Mouse (Mus musculus): ENCODE measurements around the gene Btbd9. TPM values are rescaled to one million over a fixed set of nuclear protein-coding genes. Genes with fewer than 3 reads are reported as not detected.

The Btbd9 gene
- total RNA-seq, 2 experiments from 2014 or later, result 10.1 to 10.7 TPM

DNA sequence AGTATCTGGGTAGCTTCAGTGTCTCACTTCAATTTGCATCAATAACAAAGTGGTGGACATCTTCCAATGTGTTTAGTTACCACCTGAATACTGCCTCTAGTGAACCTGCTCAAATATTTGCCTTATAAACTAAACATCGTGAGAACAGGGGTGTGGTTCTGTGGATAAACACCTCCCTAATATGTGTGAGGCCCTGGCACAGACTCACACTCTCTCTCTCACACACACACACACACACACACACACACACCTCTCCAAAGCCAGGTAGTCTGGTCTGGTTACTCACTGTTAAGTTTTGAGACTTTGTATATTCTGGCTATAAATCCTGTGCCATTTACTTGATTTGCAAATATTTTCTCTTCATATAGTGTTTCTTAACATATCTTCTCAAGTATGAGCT lies 154.0 kb downstream of the Btbd9 start:
- no peak for DNase-seq
- intact Hi-C loops (cut with DNase I), result no loop called here

DNA sequence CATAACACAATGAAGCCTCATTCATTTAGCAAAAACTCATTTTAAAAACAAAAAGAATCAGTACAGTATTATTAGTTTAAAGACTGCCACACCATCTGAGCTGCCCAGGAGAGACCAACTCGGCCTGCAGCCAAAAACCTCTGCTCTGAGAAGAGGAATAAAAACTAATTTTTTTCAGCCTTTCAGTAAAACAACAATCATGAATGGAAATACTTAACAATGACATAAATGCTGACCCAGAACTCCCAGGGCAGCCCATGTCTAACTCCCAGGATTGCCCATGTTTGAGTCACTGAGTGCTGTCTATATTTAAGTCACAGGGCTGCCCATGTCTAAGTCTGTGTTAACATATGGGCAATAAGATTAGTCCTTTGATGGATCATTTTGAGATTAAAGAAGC lies 155.0 kb downstream of the Btbd9 start:
- DNase-seq, result no peak
- intact Hi-C loops (cut with DNase I), result no loop called here

DNA sequence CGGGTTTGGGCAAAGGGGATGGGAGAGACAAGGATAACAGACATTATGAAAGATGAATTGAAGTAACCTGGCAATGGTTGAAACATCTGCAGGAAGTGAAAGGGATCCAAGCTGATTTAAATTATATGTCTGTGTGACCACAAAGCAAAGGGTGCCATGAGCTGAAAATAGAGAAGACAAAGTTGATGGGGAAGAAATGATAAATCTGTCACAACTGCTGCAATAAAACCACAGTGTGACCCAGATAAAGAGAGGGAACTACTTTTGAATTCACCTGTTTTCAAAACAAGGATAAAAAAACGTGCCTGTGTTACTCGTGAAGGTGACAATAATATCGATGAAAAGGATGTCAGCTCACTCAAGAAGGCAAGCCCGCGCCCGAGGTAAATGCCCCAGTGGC lies 156.8 kb downstream of the Btbd9 start:
- no peak for DNase-seq
- intact Hi-C loops (cut with DNase I), result no loop called here

DNA sequence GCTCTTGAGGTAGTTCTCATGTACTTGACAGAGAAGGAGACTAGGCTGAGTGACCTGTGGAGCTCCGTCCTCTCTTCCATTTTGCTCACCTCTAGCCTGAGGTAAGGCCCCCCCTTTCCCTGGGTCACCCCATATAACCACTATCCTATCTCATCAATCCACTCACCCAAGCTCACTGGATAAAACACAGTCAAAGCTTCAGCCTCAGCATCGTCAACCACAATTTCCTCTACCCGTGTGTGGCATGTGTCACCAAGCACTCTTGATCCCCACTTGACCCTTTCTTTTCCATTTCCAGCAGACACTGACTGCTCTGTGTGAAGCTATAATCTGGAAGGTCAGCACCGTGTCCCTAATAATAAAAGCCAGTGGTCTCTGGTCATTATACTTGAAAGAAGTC lies 157.8 kb downstream of the Btbd9 start:
- no peak for DNase-seq
- intact Hi-C loops (cut with DNase I), result no loop called here

GRCm38 (mm10) chr17:30417106-30417505 lies 159.2 kb downstream of the Btbd9 start:
- intact Hi-C loops (cut with DNase I), result no loop called here

DNA sequence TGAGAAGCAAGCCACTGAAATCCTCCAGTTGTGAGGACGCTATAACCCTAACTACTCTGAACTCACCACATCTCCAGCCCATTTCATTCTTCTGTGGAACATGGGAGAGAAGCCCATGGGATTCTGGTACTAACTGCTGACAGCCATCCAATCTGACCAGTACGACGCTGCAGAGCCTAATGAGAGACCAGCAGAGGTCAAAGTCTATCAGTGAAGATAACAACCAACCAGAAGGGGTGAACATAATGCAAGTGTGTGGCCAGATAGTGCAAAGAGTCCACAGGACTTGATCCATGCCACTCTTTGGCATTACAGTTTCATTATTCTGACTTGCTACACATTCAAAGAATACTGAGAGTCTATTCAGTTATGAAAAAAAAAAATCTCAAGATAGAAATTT lies 160.6 kb downstream of the Btbd9 start:
- intact Hi-C loops (cut with DNase I), result no loop called here

More at GRCm38 (mm10) chr17:30417106-30417505, 159.2 kb downstream of the Btbd9 start:
- no peak for DNase-seq

DNA sequence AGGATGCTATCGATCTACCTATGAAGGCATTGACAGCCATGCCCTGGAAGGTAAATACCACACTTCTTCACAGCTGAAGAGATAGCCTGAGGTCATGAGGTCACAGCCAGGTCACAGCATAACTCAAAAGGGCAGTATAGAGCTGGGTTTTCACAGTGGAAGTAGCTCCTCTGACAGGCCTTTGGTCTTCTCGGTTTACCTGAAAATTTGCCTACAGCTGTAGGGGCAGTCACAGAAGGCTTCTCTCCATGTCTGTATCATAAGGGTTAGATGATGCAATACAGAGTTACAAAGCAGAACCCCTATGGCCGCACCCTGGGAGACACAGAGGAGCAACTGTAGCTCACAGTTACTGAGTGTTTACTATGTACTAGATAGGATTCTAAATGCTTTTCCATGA lies 163.3 kb downstream of the Btbd9 start:
- no peak for DNase-seq
- intact Hi-C loops (cut with DNase I), result no loop called here

More for the DNA sequence above, 160.6 kb downstream of the Btbd9 start:
- no peak for DNase-seq

DNA sequence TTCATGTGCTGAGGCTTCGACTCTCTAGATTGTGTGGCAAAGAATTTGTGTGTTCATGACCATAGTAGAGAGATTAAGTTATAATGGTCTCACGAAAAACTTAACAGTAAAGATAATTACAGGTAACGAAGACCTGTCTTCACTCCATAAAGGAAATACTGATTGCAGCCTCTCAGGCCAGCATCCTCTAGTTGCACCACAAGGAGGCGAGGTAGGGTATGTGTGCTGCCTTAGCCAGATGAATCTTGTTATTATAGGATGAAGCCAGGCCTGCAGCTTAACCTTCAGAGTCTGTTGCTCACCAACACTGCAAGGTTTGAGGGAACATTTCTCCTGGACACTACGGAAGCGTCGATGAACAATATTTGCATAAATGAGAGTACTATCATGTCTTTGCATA lies 170.3 kb downstream of the Btbd9 start:
- intact Hi-C loops (cut with DNase I), result no loop called here

DNA sequence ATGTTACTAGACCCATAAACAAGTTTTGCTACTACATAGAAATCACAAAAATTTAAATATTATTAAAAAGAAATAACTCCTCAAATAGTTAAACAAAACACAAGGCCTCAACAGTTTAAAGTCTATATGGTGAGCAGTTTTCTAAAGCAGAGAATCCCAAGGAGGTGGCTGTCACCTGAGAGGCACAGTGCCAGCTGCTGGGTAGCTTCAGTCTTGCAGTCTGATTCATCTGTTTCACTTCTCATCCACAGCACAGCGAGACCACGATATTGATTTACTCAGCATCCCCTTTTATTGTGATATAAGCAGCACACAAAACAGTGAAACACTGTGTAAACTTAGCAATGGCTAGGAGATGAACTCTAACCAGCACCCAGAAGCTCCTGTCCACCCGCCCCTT lies 173.4 kb downstream of the Btbd9 start:
- intact Hi-C loops (cut with DNase I), result no loop called here
- no peak for DNase-seq

More for the DNA sequence above, 170.3 kb downstream of the Btbd9 start:
- no peak for DNase-seq

DNA sequence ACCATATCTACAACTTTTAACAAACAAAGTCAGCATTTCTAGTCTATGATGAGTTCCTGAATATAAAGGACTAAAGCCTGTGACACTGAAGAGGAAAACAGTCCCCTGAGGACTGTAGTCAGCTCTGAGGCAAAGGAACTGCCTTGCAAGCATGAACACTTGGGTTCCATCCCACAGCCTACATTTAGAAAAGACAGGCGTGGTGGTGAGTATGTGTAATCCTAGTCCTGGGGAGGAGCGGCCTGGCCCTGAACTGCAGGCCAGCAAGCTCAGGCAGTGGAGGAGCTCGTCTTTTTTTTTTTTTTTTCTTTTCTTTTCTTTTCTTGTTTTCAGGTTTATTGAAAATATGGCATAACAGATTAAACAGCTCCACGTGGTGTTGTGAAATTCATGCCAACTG lies 181.0 kb downstream of the Btbd9 start:
- intact Hi-C loops (cut with DNase I), result no loop called here
- no peak for DNase-seq

GRCm38 (mm10) chr17:30392031-30392430 lies 184.3 kb downstream of the Btbd9 start:
- intact Hi-C loops (cut with DNase I), result no loop called here
- no peak for DNase-seq

DNA sequence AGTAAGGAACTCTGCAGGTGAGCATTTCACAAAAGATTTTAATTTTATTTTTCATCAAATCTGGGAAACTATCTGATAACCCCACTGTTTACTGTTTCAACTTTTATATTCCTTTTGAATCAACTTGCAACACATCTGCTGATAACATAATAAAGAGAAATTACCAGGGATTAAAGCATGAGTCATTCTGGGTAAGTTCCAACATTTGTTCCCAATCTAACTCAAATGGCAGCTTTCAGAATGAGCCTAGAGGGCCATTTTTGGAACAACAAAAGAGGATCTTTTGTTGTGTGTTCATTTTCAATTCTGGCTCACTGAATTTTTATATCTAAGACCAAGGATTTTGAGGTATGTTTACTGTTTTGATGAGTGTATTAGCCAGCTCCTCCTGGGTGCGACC lies 185.1 kb downstream of the Btbd9 start:
- intact Hi-C loops (cut with DNase I), result no loop called here
- no peak for DNase-seq

DNA sequence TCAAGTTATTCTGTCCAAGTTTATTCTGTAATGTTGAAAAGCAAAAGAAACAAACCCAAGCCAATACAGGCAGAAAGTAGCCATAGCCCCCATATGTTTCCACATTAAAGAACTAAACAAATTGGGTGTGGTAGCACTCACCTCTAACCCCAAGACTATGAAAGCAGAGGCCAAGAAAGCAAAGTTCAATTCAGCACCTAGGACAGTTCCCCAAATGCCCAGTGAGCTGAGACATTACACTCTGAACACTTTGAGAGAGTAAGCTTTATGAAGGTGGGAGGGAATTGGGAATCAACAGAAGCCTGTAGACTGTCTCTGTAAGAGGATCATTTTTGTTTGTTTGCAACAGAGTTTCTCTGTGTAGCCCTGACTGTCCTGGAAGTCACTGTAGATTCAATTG lies 186.6 kb downstream of the Btbd9 start:
- no peak for DNase-seq
- intact Hi-C loops (cut with DNase I), result no loop called here

GRCm38 (mm10) chr17:30388817-30389216 lies 187.5 kb downstream of the Btbd9 start:
- DNase-seq, result no peak
- intact Hi-C loops (cut with DNase I), result no loop called here

DNA sequence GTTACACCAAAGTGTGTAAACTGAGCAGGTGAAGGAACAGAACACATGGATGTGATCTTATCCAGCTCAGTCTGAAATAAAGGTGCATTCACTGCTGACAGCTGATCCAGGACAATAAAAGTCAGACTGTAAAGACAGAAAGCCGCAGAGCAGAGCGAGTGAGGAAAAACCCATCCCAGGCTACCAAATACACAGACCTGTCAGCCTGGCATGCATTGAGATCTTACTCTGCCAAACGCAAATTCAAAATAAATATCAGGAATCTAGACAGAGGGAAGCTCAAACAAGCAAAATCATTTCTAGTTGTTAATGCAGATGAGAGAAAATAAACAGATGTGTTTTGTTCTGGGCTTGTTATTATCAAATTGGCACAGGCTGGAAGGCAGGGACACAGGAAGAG lies 187.9 kb downstream of the Btbd9 start:
- DNase-seq, result no peak
- intact Hi-C loops (cut with DNase I), result no loop called here

DNA sequence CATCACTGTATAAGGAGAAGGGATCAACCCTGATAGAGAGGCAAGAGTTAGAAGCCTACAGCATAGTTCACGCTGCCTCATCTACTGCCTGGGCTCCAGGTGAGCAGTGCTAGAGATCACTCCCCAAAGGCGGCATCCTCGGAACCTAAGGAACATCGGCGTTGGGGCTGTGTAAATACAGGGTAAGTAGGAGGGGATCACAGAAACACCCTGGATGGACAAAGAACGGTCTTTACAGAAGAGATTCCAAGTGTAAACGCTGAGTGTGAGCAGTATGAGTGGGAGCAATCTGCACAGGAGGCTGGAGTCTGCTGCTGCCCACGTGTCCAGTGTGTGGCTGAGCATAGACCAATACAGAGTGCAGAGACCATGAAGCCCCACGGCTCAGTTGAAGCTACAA lies 190.0 kb downstream of the Btbd9 start:
- DNase-seq, result no peak
- intact Hi-C loops (cut with DNase I), result no loop called here

DNA sequence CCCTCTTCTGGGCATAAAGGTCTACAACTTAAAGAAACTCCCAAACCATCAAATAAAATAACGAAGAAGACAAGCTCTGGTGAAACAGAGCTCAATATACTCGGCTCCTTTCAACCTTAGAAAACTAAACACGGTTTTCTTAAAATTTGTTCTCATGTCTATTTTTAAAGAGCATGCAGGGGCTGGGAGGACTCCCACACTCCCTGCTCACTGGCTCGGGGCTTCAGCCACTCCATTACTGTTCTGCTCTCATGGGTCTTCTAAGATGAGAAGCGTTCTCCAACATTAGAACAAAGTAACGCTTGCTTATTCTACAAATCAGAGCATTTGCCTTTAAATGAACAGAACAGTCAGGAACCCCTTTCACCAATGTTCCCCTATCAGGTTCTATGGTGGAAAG lies 192.6 kb downstream of the Btbd9 start:
- no peak for DNase-seq
- intact Hi-C loops (cut with DNase I), result no loop called here

- DNase-seq, result no peak
- intact Hi-C loops (cut with DNase I), result no loop called here
Observed at GRCm38 (mm10) chr17:30378221-30379010, 197.9 kb downstream of the Btbd9 start.

DNA sequence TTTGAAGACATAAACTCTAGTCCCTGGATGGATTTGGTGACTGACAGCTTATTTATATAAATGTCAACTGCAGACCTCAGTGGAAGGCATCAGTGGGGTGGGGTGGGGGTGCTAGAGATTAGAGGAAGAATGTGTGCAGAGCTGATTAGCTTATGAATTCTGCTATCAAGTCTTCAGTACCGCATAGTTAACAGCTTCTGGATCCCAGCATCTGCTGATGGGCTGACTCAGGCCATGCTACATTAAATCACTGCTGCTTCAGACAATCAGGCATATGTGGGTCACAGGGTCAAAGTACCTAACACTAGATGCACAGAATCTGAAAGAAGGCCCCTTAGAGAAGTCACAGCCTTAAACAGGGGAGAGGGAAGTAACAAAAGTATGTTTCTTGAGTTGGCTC lies 198.5 kb downstream of the Btbd9 start:
- DNase-seq, result no peak
- intact Hi-C loops (cut with DNase I), result no loop called here

GRCm38 (mm10) chr17:30375107-30375506 lies 201.2 kb downstream of the Btbd9 start:
- no peak for DNase-seq
- intact Hi-C loops (cut with DNase I), result no loop called here

- intact Hi-C loops (cut with DNase I), result no loop called here
- no peak for DNase-seq
Observed at GRCm38 (mm10) chr17:30368559-30368958, 207.7 kb downstream of the Btbd9 start.

DNA sequence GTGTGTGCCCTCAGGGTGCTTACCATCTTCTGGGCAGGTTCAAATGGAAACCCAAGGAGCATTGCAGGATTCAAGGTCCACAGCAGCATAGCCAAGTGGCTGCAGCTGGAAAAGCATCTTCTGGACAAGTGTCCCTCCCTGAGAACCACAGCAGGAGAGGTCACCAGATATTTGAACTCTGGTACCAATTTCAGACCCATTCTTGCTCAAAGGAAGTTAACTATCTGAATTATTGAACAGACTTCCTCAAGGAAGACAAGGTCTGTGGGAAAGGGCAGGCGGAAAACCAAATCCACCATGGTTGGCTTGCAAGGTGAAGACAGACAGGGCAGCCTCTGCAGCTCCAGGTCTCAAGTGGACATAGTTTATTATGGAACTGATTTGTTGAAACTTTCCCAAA lies 211.6 kb downstream of the Btbd9 start:
- DNase-seq, result no peak
- intact Hi-C loops (cut with DNase I), result no loop called here

- intact Hi-C loops (cut with DNase I), result no loop called here
- no peak for DNase-seq
Observed at GRCm38 (mm10) chr17:30363365-30363764, 212.9 kb downstream of the Btbd9 start.
